Comparison of ENCODE assay signal across 30 mouse cellular contexts in genomic region chr2:19540906-19541305, GRCm38 (mm10). TPM values are rescaled to one million over a fixed set of nuclear protein-coding genes. Genes with fewer than 3 reads are reported as not detected.
A peak's percentile ranks its signal among the peaks of the same experiment; 100 is the strongest.
DNase-seq lines count a peak whose midpoint lies in the region; ATAC-seq and TF ChIP-seq lines count a peak whose summit lies in the region.
"Had no signal": no experiment of that assay in that cellular context is flagged by ENCODE, and none has a peak within 500 bp of the region (broad histone marks: within the 10 kb centered on the region; RNA-seq: fewer than 3 reads in every experiment).

No protein-coding gene starts in this region.

- TF ChIP-seq POLR2A in olfactory bulb, adult 2 months (IDR thresholded peaks at IDR 0.05; ENCODE audit: insufficient read depth, low read depth, low read length): no peak

- TF ChIP-seq CTCF in olfactory bulb, adult 2 months (IDR thresholded peaks at IDR 0.05; ENCODE audit: insufficient read depth, low read depth, low read length): no peak

- peak overlapping the region; percentile 33; the same call in 1 of the 2 replicates for H3K27ac ChIP-seq in olfactory bulb, adult 2 months (ENCODE audit: insufficient read depth, low read depth, low read length)
- H3K27ac ChIP-seq: embryonic facial prominence, embryonic 12.5 days; embryonic facial prominence, embryonic 15.5 days; heart, embryonic 15.5 days; hindbrain, embryonic 14.5 days; hindbrain, postnatal 0 days had no signal

- H3K4me1 ChIP-seq in olfactory bulb, adult 2 months (ENCODE audit: control insufficient read depth, insufficient read depth, low read length): 0 out of 2 replicates have a peak, but pooled peaks cover 2% of the 10 kb centered on the region
- H3K4me1 ChIP-seq: embryonic facial prominence, embryonic 12.5 days; embryonic facial prominence, embryonic 15.5 days; heart, embryonic 12.5 days; heart, embryonic 15.5 days had no signal

- DNase-seq in frontal cortex, postnatal 25 days (ENCODE audit: low spot score in 2 of 2): no peak
- peak; percentile 23 to 26 for DNase-seq in right cerebral cortex, adult 2 months (ENCODE audit: low spot score in 2 of 2)
- DNase-seq in right cerebral cortex, postnatal 25 days: no peak
- DNase-seq in Muller cell, postnatal 12 days (ENCODE audit: inconsistent ontology term): peak; percentile 28
- no peak for DNase-seq in kidney, postnatal 25 days
- DNase-seq in cerebellum, adult 18-20 months: no peak
- DNase-seq: adrenal gland, adult 8-10 months; adrenal gland, postnatal 25 days; cerebellum, adult 2 months; cerebellum, adult 9-11 months; cerebellum, postnatal 25 days; forebrain, postnatal 0 days; gastrocnemius, postnatal 10 days; heart, adult 18-20 months; heart, postnatal 10 days; heart, postnatal 4 days had no signal

- ATAC-seq in frontal cortex, adult (ENCODE audit: low TSS enrichment): peak; percentile 95
- ATAC-seq: activated CD4-positive, CD25-positive, alpha-beta regulatory T cell, adult 4 months; forebrain, embryonic 14.5 days; forebrain, postnatal 0 days; hindbrain, postnatal 0 days; inflammation-experienced regulatory T-cells, adult 6 months; intestine, embryonic 16.5 days had no signal

- WGBS in olfactory bulb, adult 2 months: 48% methylated on average over 1 of the region's 1 CpGs

- no peak overlapping the region for H3K4me3 ChIP-seq in olfactory bulb, adult 2 months (ENCODE audit: insufficient read depth, low read depth, low read length)
- H3K4me3 ChIP-seq: embryonic facial prominence, embryonic 12.5 days; embryonic facial prominence, embryonic 15.5 days; heart, embryonic 12.5 days; heart, embryonic 15.5 days had no signal

RNA-seq across cellular contexts. Expression of gene 4921504E06Rik, which starts 12.8 kb away (rescaled TPM):
- not detected in 2 replicates for polyA plus RNA-seq in olfactory bulb, adult 2 months (2012; ENCODE audit: insufficient read depth, insufficient read length, low replicate concordance, missing spikeins)
- polyA plus RNA-seq: activated CD4-positive, CD25-positive, alpha-beta regulatory T cell, adult 4 months; cerebellum, adult 2 months; embryonic facial prominence, embryonic 12.5 days; forebrain, embryonic 11.5 days; forebrain, embryonic 14.5 days; forebrain, postnatal 0 days; G1E; heart, embryonic 12.5 days; heart, embryonic 15.5 days; hindbrain, embryonic 14.5 days; inflammation-experienced regulatory T-cells, adult 6 months; intestine, embryonic 16.5 days had no signal

Comparison
In these comparisons a context has a peak if more than half of its experiments do, and no peak if none do; other contexts are left out.
1. DNase-seq: peak in right cerebral cortex, adult 2 months (2 of 2) and Muller cell, postnatal 12 days (single experiment); none in frontal cortex, postnatal 25 days (0 of 2), right cerebral cortex, postnatal 25 days (single experiment), kidney, postnatal 25 days (0 of 2) and cerebellum, adult 18-20 months (0 of 2).